Mouse (Mus musculus) olfactory bulb, adult 2 months (tissue): Measurements from ENCODE around the gene Hvcn1.

Source experiments
- CTCF ChIP-seq: fragments of 200-500 bp; IDR thresholded peaks from 2 replicates; pipeline ENCODE4 v1.5.1; 2012; ENCODE audit warnings: low read depth, mild to moderate bottlenecking, low read length, moderate library complexity; ENCODE audit not compliant: insufficient read depth
- POLR2A ChIP-seq: fragments of 200-500 bp; IDR thresholded peaks from 2 replicates; pipeline ENCODE4 v1.6.1; 2012; ENCODE audit warnings: mild to moderate bottlenecking, low read depth, low read length, moderate library complexity; ENCODE audit not compliant: insufficient read depth

DNA sequence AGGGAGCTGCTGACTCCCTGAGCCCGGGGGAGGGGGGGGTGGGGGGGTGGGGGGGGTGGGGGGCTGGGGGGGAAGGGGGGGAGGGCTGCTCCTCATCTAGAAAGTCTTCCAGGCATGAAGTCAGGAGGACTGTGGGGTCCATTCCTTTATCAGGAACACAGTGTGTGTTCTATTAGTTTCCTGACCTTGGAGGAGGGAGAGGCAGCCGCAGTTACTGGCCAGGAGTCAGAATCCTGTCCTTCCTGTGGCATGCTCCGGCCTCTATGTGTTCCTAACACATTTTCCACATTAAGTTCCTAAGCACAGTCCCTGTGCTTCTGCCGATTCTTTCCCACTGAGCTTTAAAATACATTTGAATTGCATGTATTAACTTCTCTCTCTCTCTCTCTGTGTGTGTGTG, 22.2 kb downstream of the Hvcn1 start:
- TF ChIP-seq POLR2A, result no peak
- TF ChIP-seq CTCF, result no peak
